Mouse (Mus musculus) liver, embryonic 14.5 days (tissue): ENCODE measurements around the gene Zfp354b. TPM values are rescaled to one million over a fixed set of nuclear protein-coding genes. Genes with fewer than 3 reads are reported as not detected.

Experiments
- ATAC-seq: fragments of 200-750 bp; cut with Nextera tagmentation; 2 replicates; pipeline ENCODE4 v1.8.0; 2017; ENCODE audit warnings: moderate number of reproducible peaks, mild to moderate bottlenecking, moderate library complexity; ENCODE audit not compliant: insufficient read depth
- DNase-seq, 3 experiments: peaks; one replicate each; pipeline ENCODE4 v3.0.0-alpha.2; 2012 to 2013; ENCODE audit warnings: low read depth in 3 of 3, low spot score in 3 of 3
- H3K27ac ChIP-seq: fragments of 300-500 bp; sonication (generic); 2 replicates; pipeline ENCODE4 v1.5.1; 2014; ENCODE audit warnings: moderate library complexity, mild to moderate bottlenecking, control low read depth, inconsistent platforms
- H3K27me3 ChIP-seq: fragments of 300-500 bp; sonication (generic); 2 replicates; pipeline ENCODE4 v1.6.1; 2014; ENCODE audit warnings: mild to moderate bottlenecking, low read length, moderate library complexity; ENCODE audit not compliant: control insufficient read depth, insufficient read depth
- H3K36me3 ChIP-seq: fragments of 300-500 bp; sonication (generic); replicated peaks from 2 replicates; pipeline ENCODE4 v1.6.1; 2014; ENCODE audit warnings: low read depth; ENCODE audit not compliant: control insufficient read depth, insufficient read depth
- H3K4me1 ChIP-seq, 2 experiments: fragments of 200-500 bp in 1 of 2; fragments of 300-500 bp in 1 of 2; sonication (generic) in 1 of 2; replicated peaks; 2 replicates each; pipeline ENCODE4 v1.6.1; 2012 to 2014; ENCODE audit warnings: antibody characterized with exemption in 1 of 2, inconsistent platforms in 1 of 2, low read length in 1 of 2; ENCODE audit not compliant: control insufficient read depth in 2 of 2, insufficient read depth in 2 of 2
- H3K4me2 ChIP-seq: fragments of 300-500 bp; sonication (generic); 2 replicates; pipeline ENCODE4 v1.6.1; 2014; ENCODE audit warnings: low read depth, mild to moderate bottlenecking, control low read depth, moderate library complexity
- H3K4me3 ChIP-seq, 2 experiments: fragments of 200-500 bp in 1 of 2; fragments of 300-500 bp in 1 of 2; sonication (generic) in 1 of 2; 2 replicates each; pipeline ENCODE4 v1.5.1; 2012 to 2014; ENCODE audit warnings: low read depth in 2 of 2, low read length in 2 of 2, mild to moderate bottlenecking in 2 of 2, control low read depth in 1 of 2, inconsistent platforms in 1 of 2, moderate library complexity in 1 of 2; ENCODE audit not compliant: insufficient read depth in 1 of 2
- H3K9ac ChIP-seq: fragments of 300-500 bp; sonication (generic); replicated peaks from 2 replicates; pipeline ENCODE4 v1.6.1; 2014; ENCODE audit warnings: mild to moderate bottlenecking, control low read depth, moderate library complexity
- H3K9me3 ChIP-seq: fragments of 300-500 bp; sonication (generic); 2 replicates; pipeline ENCODE4 v1.6.1; 2016; ENCODE audit warnings: low read length, mixed read lengths; ENCODE audit not compliant: control insufficient read depth
- CTCF ChIP-seq: IDR thresholded peaks from 2 replicates; pipeline ENCODE4 v1.5.1; 2016; ENCODE audit warnings: antibody characterized with exemption, low read depth, control low read depth
- EP300 ChIP-seq: IDR thresholded peaks from 2 replicates; pipeline ENCODE4 v1.6.1; 2016; ENCODE audit warnings: antibody characterized with exemption, low read depth
- WGBS: fragments of 180-500 bp; shearing (Covaris S2); extraction: QIAGEN DNeasy Blood & Tissue Kit; methylation state at CpG from one replicate; pipeline ENCODE4 v1.1.7; 2014; ENCODE audit not compliant: insufficient replicate concordance; 5-methylcytosine and 5-hydroxymethylcytosine counted together
- polyA plus RNA-seq, 2 experiments: library from polyadenylated mRNA; depleted of rRNA in 1 of 2; stranded (reverse) in 1 of 2; unstranded in 1 of 2; fragments of >200 nt; fragmentation: Nextera tagmentation in 1 of 2; extraction: Ambion mirVana in 1 of 2; gene quantifications; 2 replicates each; pipeline versions ENCODE4 v1.2.1 to v1.2.3; 2012 to 2014

The Zfp354b gene
- polyA plus RNA-seq, 2 experiments = 0.07 to 0.08 TPM

DNA sequence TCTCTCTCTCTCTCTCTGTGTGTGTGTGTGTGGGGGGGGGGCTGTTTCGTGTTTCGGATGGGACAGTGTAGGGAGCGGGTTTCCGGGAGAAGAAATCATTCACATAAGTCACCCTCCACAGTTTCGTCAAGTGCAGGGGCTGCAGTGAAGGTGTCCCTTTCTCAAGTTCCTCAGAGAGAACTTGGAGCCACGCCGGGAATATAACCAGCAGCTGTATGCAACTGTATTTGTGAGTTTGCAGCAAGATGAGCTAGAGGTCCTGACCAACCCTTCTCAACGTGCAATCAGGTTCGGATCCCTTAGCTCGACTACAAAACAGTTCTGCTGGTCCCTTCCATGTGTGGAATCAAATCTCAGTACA is 44.5 kb downstream of the Zfp354b start:
- Histone ChIP-seq H3K27ac (no peak overlapping the region), H3K4me1 (0 out of 4 replicates have a peak, but pooled peaks cover 0 to 4% of the 10 kb centered on the region in 2 experiments), H3K36me3 (no peaks in the 10 kb centered on the region), H3K9ac (no peak overlapping the region), H3K4me3 (peak overlapping the region; percentile 19 to 33), H3K4me2 (peak overlapping the region; percentile 37), H3K27me3 (no peaks in the 10 kb centered on the region), H3K9me3 (no peaks in the 10 kb centered on the region)
- 22% methylated on average over 10 of the region's 10 CpGs for WGBS
- DNase-seq (no peak), ATAC-seq (no peak)
- TF ChIP-seq EP300 (no peak), CTCF (no peak)

DNA sequence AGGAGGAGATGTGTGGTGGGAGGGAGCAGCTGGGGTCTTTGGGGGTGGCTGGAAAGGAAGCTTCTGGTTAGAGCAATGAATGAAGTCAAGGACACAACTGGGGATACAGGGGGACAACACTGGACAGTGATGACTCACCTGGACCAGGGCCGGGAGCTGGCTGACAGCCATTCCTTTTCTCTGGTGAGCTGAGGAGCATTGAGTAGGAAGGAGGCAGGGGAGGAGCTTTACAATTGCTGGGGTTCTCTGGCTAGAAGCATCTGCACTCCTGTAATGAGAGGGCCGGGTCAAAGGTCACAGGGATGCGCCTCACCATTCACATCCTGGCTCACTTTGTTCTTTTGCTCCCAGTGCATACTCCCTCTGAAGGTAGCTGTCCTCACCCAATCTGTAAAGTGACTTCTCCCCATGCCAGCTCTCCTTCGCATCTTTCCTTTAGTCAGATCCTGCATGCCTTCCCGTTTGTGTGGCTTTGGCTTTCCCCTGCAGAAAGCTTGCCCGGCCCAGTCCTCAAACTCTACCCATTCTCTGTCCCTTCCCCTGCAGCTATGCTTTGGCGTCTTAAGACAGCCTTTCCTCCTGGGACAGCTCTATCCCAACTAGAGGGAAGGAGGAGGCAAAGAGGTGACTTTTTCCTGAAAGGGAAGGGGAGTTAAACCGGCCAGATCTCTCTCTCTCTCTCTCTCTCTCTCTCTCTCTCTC is 45.1 kb downstream of the Zfp354b start:
- WGBS = 44% methylated on average over 8 of the region's 8 CpGs
- no peak overlapping the region for H3K9ac ChIP-seq
- 0 out of 4 replicates have a peak, but pooled peaks cover 0 to 4% of the 10 kb centered on the region in 2 experiments for H3K4me1 ChIP-seq
- no peaks in the 10 kb centered on the region for H3K27me3 ChIP-seq
- no peak for ATAC-seq
- H3K4me2 ChIP-seq = no peak overlapping the region
- TF ChIP-seq CTCF (no peak), EP300 (no peak)
- DNase-seq = no peak
- H3K4me3 ChIP-seq = no peak overlapping the region
- no peak overlapping the region for H3K27ac ChIP-seq
- H3K36me3 ChIP-seq = no peaks in the 10 kb centered on the region
- no peaks in the 10 kb centered on the region for H3K9me3 ChIP-seq

GRCm38 (mm10) chr11:50883756-50884155 is 47.7 kb downstream of the Zfp354b start:
- no peak overlapping the region for H3K4me2 ChIP-seq
- no peaks in the 10 kb centered on the region for H3K27me3 ChIP-seq
- 0 out of 4 replicates have a peak, but pooled peaks cover 0 to 4% of the 10 kb centered on the region in 2 experiments for H3K4me1 ChIP-seq
- no peak overlapping the region for H3K27ac ChIP-seq
- H3K9ac ChIP-seq = no peak overlapping the region
- H3K4me3 ChIP-seq = no peak overlapping the region
- 47% methylated on average over 3 of the region's 3 CpGs for WGBS
- no peak for TF ChIP-seq CTCF
- TF ChIP-seq EP300 = no peak
- ATAC-seq = no peak
- no peak for DNase-seq
- H3K9me3 ChIP-seq = no peaks in the 10 kb centered on the region
- no peaks in the 10 kb centered on the region for H3K36me3 ChIP-seq

DNA sequence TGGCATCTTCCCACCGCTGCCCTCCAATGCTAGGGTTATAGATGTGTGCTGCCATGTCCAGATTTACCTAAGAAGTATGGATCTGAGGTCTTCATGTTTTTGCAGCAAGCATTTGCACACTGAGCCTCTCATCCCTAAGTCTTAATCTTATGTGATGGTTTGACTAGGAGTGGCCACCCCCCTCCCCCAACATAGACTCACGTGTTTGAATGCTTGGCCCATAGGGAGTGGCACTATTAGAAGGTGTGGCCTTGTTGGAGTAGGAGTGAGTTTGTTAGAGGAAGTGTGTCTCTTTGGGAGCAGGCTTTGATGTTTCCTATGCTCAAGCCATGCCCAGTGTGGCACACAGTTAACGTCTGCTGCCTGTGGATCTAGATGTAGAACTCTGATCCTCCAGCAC is 52.8 kb downstream of the Zfp354b start:
- DNase-seq = no peak
- no peaks in the 10 kb centered on the region for H3K4me1 ChIP-seq
- 73% methylated on average over 3 of the region's 3 CpGs for WGBS
- H3K27ac ChIP-seq = no peak overlapping the region
- H3K9me3 ChIP-seq = no peaks in the 10 kb centered on the region
- H3K9ac ChIP-seq = no peak overlapping the region
- no peaks in the 10 kb centered on the region for H3K27me3 ChIP-seq
- H3K4me2 ChIP-seq = no peak overlapping the region
- no peak overlapping the region for H3K4me3 ChIP-seq
- TF ChIP-seq CTCF = no peak
- TF ChIP-seq EP300 = no peak
- no peaks in the 10 kb centered on the region for H3K36me3 ChIP-seq
- ATAC-seq = no peak

Other genes starting within 250 kb of the Zfp354b start
- gene Zfp354c, start 103.9 kb downstream of the Zfp354b start, polyA plus RNA-seq (2012; rRNA removed) = 0.26 and 0.42 TPM in 2 replicates
- gene Zfp354c, start 103.9 kb downstream of the Zfp354b start, polyA plus RNA-seq (2014; fragmentation: Nextera tagmentation; extraction: Ambion mirVana) = 0.65 and 0.69 TPM in 2 replicates
- 0.04 and 0.08 TPM in 2 replicates for gene Zfp879, start 90.1 kb downstream of the Zfp354b start, polyA plus RNA-seq (2012; rRNA removed)
- 0.04 and 0.13 TPM in 2 replicates for gene Zfp879, start 90.1 kb downstream of the Zfp354b start, polyA plus RNA-seq (2014; fragmentation: Nextera tagmentation; extraction: Ambion mirVana)
- 0.10 and 0.15 TPM in 2 replicates for gene Grm6, start 80.9 kb downstream of the Zfp354b start, polyA plus RNA-seq (2012; rRNA removed)
- 0.04 TPM in 1 of 2 replicates, not detected in the other for gene Grm6, start 80.9 kb downstream of the Zfp354b start, polyA plus RNA-seq (2014; fragmentation: Nextera tagmentation; extraction: Ambion mirVana)
- gene Zfp454, start 44.0 kb downstream of the Zfp354b start, polyA plus RNA-seq (2012; rRNA removed) = 0.16 and 0.26 TPM in 2 replicates
- gene Zfp454, start 44.0 kb downstream of the Zfp354b start, polyA plus RNA-seq (2014; fragmentation: Nextera tagmentation; extraction: Ambion mirVana) = 0.22 and 0.38 TPM in 2 replicates
- 0.45 and 0.70 TPM in 2 replicates for gene Zfp2, start 15.5 kb downstream of the Zfp354b start, polyA plus RNA-seq (2012; rRNA removed)
- 2.0 and 2.6 TPM in 2 replicates for gene Zfp2, start 15.5 kb downstream of the Zfp354b start, polyA plus RNA-seq (2014; fragmentation: Nextera tagmentation; extraction: Ambion mirVana)
- not detected in 2 replicates for gene 4933414I15Rik, start 12.1 kb upstream of the Zfp354b start, polyA plus RNA-seq (2012; rRNA removed)
- gene 4933414I15Rik, start 12.1 kb upstream of the Zfp354b start, polyA plus RNA-seq (2014; fragmentation: Nextera tagmentation; extraction: Ambion mirVana) = not detected in 2 replicates
- gene Prop1, start 22.1 kb upstream of the Zfp354b start, polyA plus RNA-seq (2012; rRNA removed) = not detected in 2 replicates
- gene Prop1, start 22.1 kb upstream of the Zfp354b start, polyA plus RNA-seq (2014; fragmentation: Nextera tagmentation; extraction: Ambion mirVana) = not detected in 2 replicates
- gene Olfr1378, start 34.9 kb upstream of the Zfp354b start, polyA plus RNA-seq (2012; rRNA removed) = not detected in 2 replicates
- not detected in 2 replicates for gene Olfr1378, start 34.9 kb upstream of the Zfp354b start, polyA plus RNA-seq (2014; fragmentation: Nextera tagmentation; extraction: Ambion mirVana)
- gene Olfr1377, start 50.3 kb upstream of the Zfp354b start, polyA plus RNA-seq (2012; rRNA removed) = not detected in 2 replicates
- not detected in 2 replicates for gene Olfr1377, start 50.3 kb upstream of the Zfp354b start, polyA plus RNA-seq (2014; fragmentation: Nextera tagmentation; extraction: Ambion mirVana)
- gene Olfr51, start 72.0 kb upstream of the Zfp354b start, polyA plus RNA-seq (2012; rRNA removed) = not detected in 2 replicates
- not detected in 2 replicates for gene Olfr51, start 72.0 kb upstream of the Zfp354b start, polyA plus RNA-seq (2014; fragmentation: Nextera tagmentation; extraction: Ambion mirVana)
- not detected in 2 replicates for gene Olfr54, start 82.6 kb upstream of the Zfp354b start, polyA plus RNA-seq (2012; rRNA removed)
- not detected in 2 replicates for gene Olfr54, start 82.6 kb upstream of the Zfp354b start, polyA plus RNA-seq (2014; fragmentation: Nextera tagmentation; extraction: Ambion mirVana)
- gene Olfr1375, start 116.5 kb upstream of the Zfp354b start, polyA plus RNA-seq (2012; rRNA removed) = not detected in 2 replicates
- not detected in 2 replicates for gene Olfr1375, start 116.5 kb upstream of the Zfp354b start, polyA plus RNA-seq (2014; fragmentation: Nextera tagmentation; extraction: Ambion mirVana)
- 0.47 and 1.1 TPM in 2 replicates for gene Zfp354a, start 127.6 kb upstream of the Zfp354b start, polyA plus RNA-seq (2012; rRNA removed)
- 1.00 and 1.1 TPM in 2 replicates for gene Zfp354a, start 127.6 kb upstream of the Zfp354b start, polyA plus RNA-seq (2014; fragmentation: Nextera tagmentation; extraction: Ambion mirVana)